Mouse (Mus musculus): ENCODE measurements around the gene Cpa4. TPM values are rescaled to one million over a fixed set of nuclear protein-coding genes. Genes with fewer than 3 reads are reported as not detected.

Gene Cpa4
- not detected in 2 replicates for total RNA-seq (2017)

GRCm38 (mm10) chr6:30568069-30568468 lies at the start of gene Cpa4:
Gene Cpa4, plus strand, starts transcription at chr6:30568369.
- no peak for ATAC-seq (replicated peaks; ENCODE audit: low read depth, poor library complexity, severe bottlenecking)

GRCm38 (mm10) chr6:30520400-30520799 lies 47.8 kb upstream of the Cpa4 start:
- ATAC-seq (replicated peaks; ENCODE audit: low read depth, poor library complexity, severe bottlenecking) = peak; percentile 63

DNA sequence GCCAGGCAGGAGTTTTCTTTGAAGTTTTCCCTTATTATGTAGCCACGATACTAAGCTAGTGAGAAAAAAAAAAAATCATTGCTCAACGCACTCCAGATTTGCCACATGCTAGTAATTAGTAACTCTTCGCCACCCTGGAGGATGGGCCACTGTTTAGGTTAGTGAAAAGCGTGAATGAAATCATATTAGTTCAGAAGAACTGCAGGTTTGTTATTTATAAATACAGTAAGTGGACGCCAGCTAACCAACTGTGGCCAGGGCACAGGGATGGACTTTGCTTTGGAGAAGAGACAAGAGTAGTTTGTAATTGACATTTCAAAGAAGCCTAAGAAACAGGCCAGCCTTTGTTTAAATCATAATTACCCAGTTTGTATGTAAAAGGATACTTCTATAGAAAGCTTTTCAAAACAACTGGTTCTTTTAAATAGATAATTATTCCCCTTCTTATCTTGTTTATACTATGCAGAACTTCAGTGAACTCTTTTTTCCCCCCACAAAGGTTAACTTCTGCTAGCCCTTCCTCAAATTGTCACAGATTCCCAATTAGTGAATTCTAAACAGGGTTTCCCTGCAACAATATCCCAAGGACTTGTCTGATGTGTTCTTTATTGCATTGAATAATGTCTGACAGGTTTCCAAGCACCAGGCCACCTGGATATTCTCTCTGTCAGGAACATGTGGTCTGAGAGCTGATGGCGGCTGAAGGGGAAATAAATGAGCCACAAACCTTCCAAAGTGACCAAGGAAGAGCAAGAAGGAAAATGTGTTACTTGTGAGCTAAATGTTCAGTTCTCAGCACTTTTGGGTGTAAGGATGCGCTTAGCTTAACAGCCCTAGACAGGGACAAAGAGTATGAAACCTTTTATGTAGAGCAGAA lies 42.5 kb upstream of the Cpa4 start:
- no peak for ATAC-seq (replicated peaks; ENCODE audit: low read depth, poor library complexity, severe bottlenecking)

GRCm38 (mm10) chr6:30526586-30527515 lies 41.3 kb upstream of the Cpa4 start:
- ATAC-seq (replicated peaks; ENCODE audit: low read depth, poor library complexity, severe bottlenecking) = peak; percentile 45; the same call in 1 of the 2 replicates

DNA sequence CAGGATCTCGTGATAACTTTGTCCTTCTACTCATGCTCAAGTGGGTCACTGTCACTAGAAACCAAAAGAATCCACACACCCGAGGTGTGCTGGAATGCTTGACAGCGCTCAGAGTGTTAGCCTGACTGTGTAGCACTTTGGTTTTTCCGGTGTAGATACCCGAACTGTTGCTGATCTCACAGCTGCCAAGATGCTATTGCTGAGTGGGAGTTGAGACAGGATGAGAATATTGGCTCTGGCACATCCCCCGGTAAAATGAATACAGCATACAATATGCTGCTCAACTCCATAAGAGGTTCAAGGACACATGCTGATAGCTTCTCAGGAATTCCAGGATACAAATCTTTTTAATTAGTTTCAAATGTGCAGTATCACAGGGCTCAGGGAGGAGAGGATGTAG lies 39.4 kb upstream of the Cpa4 start:
- ATAC-seq (replicated peaks; ENCODE audit: low read depth, poor library complexity, severe bottlenecking) = no peak

DNA sequence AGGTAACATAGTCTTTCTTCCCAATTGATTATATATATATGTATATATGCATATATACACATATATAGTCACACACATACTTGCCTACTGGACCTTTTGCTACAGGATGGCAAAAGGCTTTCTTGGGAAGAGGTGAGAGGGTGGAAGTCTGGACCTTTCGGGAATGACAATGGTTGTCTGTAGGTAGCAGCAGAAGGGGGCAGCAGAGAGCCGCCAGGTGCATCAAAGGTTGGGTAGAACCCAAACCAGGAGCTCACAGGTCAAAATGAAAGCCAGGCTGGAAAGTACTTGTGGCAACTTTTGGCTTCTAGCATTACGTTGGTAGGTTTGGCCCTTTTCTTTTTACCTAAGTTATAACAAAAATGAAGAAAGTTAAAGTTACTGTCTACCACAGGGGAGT lies 32.8 kb upstream of the Cpa4 start:
- 0 out of 2 replicates have a peak, but pooled peaks have one; percentile 39 for ATAC-seq (replicated peaks; ENCODE audit: low read depth, poor library complexity, severe bottlenecking)

DNA sequence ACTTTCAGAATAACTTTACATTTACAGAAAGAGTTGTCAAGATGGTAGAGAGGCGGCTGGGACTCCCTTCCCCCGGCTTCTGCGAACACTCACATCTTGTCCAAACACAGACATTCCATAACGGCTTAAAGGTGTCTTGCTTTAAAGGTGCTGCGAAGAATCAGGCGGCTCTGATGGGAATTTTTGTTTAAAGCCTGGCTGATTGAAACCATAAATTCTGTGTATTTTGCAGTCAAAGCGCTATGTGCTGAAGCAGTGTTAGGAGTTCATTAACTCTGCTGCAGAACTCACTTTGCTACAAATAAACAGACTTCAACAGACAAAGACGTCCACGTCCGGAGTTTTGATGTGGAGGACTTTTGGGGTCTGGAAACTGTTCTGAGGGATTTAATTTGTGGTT lies 29.9 kb upstream of the Cpa4 start:
- no peak for ATAC-seq (replicated peaks; ENCODE audit: low read depth, poor library complexity, severe bottlenecking)

GRCm38 (mm10) chr6:30538800-30539199 lies 29.4 kb upstream of the Cpa4 start:
- ATAC-seq (replicated peaks; ENCODE audit: low read depth, poor library complexity, severe bottlenecking) = no peak

DNA sequence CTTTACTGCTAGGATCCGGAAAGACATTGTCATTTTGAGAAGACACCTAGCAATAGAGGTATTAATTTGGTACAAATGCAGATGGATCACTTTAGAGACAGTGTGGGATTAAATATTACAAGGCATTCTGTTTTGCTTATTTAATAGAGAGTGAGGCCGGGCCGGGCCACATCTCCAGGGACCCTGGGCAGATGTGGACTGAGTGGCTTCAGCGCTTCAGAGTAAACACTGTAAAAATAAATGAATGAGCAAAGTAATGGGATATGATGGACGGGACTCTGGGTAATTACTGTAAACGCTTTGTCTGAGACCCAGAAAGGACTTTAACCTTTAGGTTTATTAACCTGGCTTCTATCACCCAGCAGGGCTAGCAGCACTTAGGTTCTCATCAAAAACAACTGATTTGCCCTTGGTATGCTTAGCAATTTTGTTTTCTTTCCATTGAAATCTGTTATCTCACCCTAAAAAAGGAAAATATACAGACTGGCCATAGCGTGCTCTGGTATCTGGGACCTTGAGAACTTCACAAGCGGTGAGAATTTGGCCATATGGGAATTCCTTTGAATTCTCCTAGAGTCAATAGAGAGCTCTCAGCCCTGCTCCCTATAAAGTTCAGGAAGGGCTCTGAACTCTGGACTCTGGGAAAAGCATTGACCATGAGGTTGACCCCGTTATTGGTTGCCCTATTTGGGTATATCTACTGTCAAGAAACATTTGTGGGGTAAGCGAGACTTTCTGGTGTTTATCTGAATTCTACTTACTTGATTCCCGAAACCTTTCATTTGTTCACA lies 27.0 kb upstream of the Cpa4 start, which contains the start of gene Cpa2:
Cpa2 (plus strand) TSS at position 574 of the 791 bp plus-strand sequence.
- no peak for ATAC-seq (replicated peaks; ENCODE audit: low read depth, poor library complexity, severe bottlenecking)

DNA sequence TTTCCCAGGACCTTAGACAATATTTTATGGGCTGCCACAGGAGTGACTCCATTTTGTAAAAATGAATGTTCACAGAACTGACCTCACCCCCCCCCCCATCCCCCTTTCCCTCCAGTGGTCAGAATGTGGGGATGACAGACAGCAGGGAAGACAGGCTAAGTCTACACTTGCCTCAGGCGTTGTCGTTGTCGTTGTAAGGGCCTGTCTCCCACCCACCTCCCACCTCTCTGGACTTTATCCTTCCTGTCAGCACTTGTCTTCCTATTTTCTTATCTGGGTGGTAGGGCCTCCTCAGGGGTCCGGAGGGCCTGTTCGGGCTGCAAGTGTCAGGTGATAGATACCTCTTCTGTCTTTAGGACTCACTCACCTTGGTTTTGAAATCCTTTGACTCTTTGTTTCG lies 25.9 kb upstream of the Cpa4 start:
- no peak for ATAC-seq (replicated peaks; ENCODE audit: low read depth, poor library complexity, severe bottlenecking)

- ATAC-seq (replicated peaks; ENCODE audit: low read depth, poor library complexity, severe bottlenecking) = no peak
These were observed 25.1 kb upstream of the Cpa4 start for GRCm38 (mm10) chr6:30543077-30543476.

DNA sequence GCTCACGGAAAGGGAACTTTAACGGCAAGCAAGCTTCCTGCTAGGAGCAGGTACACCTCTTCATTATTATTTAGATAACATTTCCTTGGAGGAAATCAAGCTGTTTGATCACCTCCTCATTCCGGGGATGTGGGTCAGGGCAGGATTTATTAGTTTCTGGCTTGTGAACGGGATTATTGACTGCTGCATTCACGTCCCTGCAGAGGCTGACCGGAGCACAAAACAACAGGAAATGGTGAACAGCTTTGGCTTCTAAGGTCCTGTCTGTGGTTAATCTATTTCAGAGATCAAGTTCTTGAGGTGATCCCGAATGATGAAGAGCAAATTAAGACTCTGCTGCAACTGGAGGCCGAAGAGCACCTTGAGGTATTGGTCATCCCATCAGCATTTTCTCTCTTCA lies 24.3 kb upstream of the Cpa4 start:
- ATAC-seq (replicated peaks; ENCODE audit: low read depth, poor library complexity, severe bottlenecking) = no peak

- no peak for ATAC-seq (replicated peaks; ENCODE audit: low read depth, poor library complexity, severe bottlenecking)
These were observed 22.5 kb upstream of the Cpa4 start for GRCm38 (mm10) chr6:30545689-30546088.

DNA sequence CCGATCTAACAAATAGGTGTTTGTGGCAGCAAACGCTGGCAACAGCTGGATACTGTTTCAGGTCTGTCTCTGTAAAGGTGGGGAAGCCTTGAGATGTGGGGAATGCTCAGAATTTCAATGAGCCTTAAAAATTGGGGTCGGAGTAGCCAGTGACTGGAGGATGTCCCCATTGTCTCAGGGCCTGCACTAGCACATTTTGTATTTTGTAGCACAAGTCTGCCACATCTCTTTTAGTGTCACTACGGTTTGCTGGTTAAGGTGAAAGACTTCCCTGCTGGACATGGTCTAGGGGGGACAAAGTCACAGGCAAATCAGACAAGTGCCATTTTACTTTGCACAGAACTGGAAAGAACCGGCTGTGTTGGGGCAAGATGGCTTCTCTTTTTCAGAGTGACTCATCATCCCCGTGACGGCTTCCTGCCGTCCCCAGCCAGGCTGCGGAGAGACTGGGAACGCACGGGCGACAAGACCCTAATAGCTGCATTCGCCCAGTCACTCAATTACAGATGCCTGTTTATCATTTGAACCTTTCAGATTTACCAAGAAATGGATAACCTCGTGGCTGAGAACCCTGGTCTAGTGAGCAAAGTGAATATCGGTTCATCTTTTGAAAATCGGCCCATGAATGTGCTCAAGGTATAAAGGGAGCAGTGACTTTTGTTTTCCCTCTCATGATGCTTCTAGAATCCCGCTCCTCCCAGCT lies 21.4 kb upstream of the Cpa4 start:
- peak; percentile 76; the same call in 1 of the 2 replicates for ATAC-seq (replicated peaks; ENCODE audit: low read depth, poor library complexity, severe bottlenecking)

DNA sequence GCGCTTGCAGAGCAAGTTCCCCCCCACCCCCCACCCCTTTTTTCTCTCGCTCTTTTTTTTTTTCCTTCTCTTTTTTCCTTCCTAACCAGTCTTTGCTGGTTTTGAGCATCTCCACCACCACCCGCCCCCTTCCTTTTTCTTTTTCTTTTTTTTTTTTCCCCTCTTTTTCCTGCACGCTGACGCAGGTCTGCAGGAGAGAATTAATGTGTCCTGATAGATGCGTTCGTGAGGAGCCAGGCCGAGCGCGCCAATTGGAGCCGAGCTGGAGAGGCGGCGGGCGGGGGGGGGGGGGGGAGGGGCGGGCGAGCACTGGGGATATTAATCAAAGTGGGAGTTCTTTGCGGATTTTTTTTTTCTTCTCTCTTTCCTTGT lies 20.9 kb upstream of the Cpa4 start:
- no peak for ATAC-seq (replicated peaks; ENCODE audit: low read depth, poor library complexity, severe bottlenecking)

- no peak for ATAC-seq (replicated peaks; ENCODE audit: low read depth, poor library complexity, severe bottlenecking)
These were observed 20.4 kb upstream of the Cpa4 start for GRCm38 (mm10) chr6:30547656-30548306.

- no peak for ATAC-seq (replicated peaks; ENCODE audit: low read depth, poor library complexity, severe bottlenecking)
These were observed 18.9 kb upstream of the Cpa4 start for GRCm38 (mm10) chr6:30549231-30549761.

DNA sequence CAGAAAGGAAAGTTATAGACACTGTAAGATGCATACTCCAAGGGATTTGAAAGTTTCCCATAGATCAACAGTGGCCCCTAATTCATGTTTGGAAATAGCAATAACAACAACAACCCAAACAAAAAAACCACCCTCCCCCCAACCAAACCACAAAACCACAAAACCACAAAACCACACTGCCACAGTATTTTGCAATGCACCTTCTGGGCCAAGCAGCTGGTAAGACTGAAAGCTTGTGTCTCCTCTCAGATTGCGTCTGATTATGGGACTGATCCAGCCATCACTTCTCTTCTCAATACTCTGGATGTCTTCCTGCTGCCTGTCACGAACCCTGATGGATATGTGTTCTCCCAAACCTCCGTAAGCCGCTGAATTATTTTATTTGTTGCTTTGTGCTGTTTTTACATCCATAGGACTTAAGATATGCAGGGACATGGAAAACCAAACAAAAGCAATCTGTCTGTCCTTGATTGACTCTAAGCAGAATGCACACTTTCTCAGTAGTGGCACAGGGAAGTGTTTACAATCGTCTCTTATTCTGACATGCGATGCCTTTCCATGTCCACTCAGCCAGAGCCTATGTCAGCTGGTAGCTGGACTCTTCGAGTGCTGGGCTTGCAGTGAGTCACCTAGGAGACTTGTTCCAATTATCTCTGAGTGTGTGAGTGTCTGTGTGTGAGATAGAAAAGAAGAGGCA lies 17.5 kb upstream of the Cpa4 start:
- no peak for ATAC-seq (replicated peaks; ENCODE audit: low read depth, poor library complexity, severe bottlenecking)

Measured in common myeloid progenitor, adult 5-6 weeks (primary cell).